In genomic region chr2:148090071-148090470, GRCm38 (mm10) we compare ENCODE assay signal across 17 mouse cellular contexts. TPM values are rescaled to one million over a fixed set of nuclear protein-coding genes. Genes with fewer than 3 reads are reported as not detected.
"Had no signal": no experiment of that assay in that cellular context is flagged by ENCODE, and none has a peak within 500 bp of the region (broad histone marks: within the 10 kb centered on the region; RNA-seq: fewer than 3 reads in every experiment).

No protein-coding gene starts in this region.

- H3K4me3 ChIP-seq: neural tube, embryonic 13.5 days; neural tube, embryonic 15.5 days; stomach, embryonic 15.5 days had no signal

- H3K27ac ChIP-seq: neural tube, embryonic 13.5 days; neural tube, embryonic 15.5 days; stomach, embryonic 15.5 days; stomach, postnatal 0 days had no signal

- H3K4me2 ChIP-seq: neural tube, embryonic 13.5 days; neural tube, embryonic 15.5 days; stomach, embryonic 15.5 days had no signal

- H3K27me3 ChIP-seq: neural tube, embryonic 13.5 days; neural tube, embryonic 15.5 days; stomach, embryonic 15.5 days had no signal

- H3K9me3 ChIP-seq: neural tube, embryonic 13.5 days; neural tube, embryonic 15.5 days; stomach, embryonic 15.5 days had no signal

- H3K4me1 ChIP-seq: neural tube, embryonic 13.5 days; neural tube, embryonic 15.5 days; stomach, embryonic 15.5 days had no signal

- H3K9ac ChIP-seq: neural tube, embryonic 13.5 days; neural tube, embryonic 15.5 days; stomach, embryonic 15.5 days had no signal

- DNase-seq: retina, postnatal 1 day; right cerebral cortex, adult 18-20 months; right cerebral cortex, postnatal 14 days; right cerebral cortex, postnatal 25 days; right cerebral cortex, postnatal 4 days; spleen, adult 18-20 months; thymus, adult 18-20 months; thymus, adult 2 months; thymus, postnatal 14 days; thymus, postnatal 25 days; thymus, postnatal 36 days; thymus, postnatal 4 days had no signal

- H3K36me3 ChIP-seq: neural tube, embryonic 13.5 days; neural tube, embryonic 15.5 days; stomach, embryonic 15.5 days had no signal

RNA-seq across cellular contexts. Expression of gene Foxa2, which starts 43.3 kb away (rescaled TPM):
- total RNA-seq: neutrophil, adult 5-6 weeks had no signal
